Mouse (Mus musculus) gastrocnemius, adult 2 months (tissue): ENCODE data around the gene Nr3c2. TPM values are rescaled to one million over a fixed set of nuclear protein-coding genes. Genes with fewer than 3 reads are reported as not detected.

Source experiments
- DNase-seq: peaks from one replicate; pipeline ENCODE4 v3.0.0; 2022
- H3K27ac ChIP-seq: fragments of 200-600 bp; 2 replicates; pipeline ENCODE4 v1.8.1; 2022; ENCODE audit warnings: mild to moderate bottlenecking
- H3K4me3 ChIP-seq: fragments of 200-600 bp; 2 replicates; pipeline ENCODE4 v1.8.1; 2022; ENCODE audit warnings: mild to moderate bottlenecking, moderate library complexity
- CTCF ChIP-seq: fragments of 200-600 bp; IDR thresholded peaks from 2 replicates; pipeline ENCODE4 v1.8.1; 2022; ENCODE audit warnings: antibody characterized with exemption, mild to moderate bottlenecking, moderate library complexity
- intact Hi-C: fragments of 180-260 bp; cut with DNase I; formaldehyde crosslinking; loops from one replicate; pipeline ENCODE4 v1.15.1; 2025
- total RNA-seq, 2 experiments: library from RNA; stranded (reverse); gene quantifications; 2 replicates each; pipeline ENCODE4 v1.2.3; 2021

The Nr3c2 gene
- total RNA-seq, 2 experiments from 2014 or later, result 6.2 to 17.0 TPM

DNA sequence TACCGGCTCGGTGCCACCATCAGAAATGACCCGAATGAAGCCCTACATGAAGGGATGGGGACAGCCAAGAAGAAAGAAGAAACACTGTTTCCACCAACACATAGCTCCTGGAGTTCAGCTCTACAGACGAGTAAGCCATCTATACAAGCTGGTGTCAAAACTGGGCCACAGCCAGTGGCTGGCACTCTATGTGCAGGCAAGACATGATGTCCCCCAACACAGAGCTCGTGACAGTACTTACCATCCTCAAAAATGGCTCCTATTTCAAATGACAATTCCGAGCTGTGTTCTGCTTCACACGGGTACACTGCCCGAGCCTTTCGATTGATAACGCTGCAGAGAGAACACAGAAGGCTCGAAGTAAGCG lies 357.8 kb downstream of the Nr3c2 start:
- no peak for DNase-seq
- Histone ChIP-seq H3K4me3 (no peak overlapping the region), H3K27ac (no peak overlapping the region)
- no peak for TF ChIP-seq CTCF
- intact Hi-C loops, result no loop called here

DNA sequence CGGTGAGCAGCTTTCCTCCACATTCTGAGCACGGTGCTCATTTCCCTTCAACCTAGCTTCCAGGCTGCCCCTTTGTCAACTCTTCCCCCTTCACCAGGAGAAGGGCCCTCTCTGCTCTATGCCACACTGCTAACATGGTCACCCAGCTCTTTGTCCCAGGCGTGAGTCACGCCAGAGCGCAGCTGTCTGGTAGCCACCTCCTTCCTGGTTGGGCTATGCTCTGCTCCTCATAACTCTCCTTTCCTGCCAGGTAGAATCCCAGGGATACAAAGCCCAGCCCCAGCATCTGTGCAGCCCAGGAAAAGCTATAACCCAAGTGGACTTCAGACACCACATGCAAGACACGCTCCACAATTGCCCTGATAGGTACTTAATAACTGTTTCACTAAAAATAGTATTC lies 362.0 kb downstream of the Nr3c2 start:
- no peak overlapping the region for H3K27ac ChIP-seq
- no peak overlapping the region for H3K4me3 ChIP-seq
- no peak for TF ChIP-seq CTCF
- DNase-seq, result no peak
- intact Hi-C loops, result no loop called here

DNA sequence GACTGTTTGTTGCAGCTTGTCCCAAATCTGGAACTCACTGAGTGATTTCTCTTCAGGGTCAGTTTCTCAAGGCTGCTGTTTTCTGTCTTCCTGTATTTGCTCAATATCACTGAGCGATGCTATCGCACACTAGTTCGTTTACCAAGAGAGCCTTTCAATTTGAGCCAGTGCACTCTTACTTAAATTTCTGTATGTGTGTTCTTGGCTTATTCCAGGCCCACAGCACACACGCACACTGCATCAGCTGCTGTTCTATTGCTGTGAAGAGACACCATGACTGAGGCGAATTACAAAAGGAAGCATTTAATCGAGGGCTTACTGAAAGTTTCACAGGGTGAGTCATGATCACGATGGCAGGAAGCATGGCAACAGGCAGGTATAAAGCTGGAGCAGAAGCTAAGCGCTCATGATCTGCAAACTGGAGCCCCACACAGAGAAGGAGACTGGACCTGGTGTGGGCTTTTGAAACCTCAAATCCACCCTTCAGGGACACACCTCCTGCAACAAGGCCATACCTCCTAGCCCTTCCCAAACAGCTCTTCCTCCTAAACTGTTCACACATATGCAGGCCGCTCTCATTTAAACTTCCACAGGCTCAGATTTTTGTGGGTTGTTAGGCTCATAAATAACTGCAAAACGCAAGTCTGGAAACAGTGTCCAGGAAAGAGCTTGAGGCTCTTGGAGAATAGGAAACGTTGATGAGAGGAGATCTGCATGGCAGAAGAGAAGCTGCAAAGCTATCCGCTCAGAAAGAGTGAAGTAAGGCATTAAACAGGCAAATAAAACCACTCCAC lies 363.2 kb downstream of the Nr3c2 start:
- H3K27ac ChIP-seq, result no peak overlapping the region
- intact Hi-C loops, result no loop called here
- TF ChIP-seq CTCF, result no peak
- H3K4me3 ChIP-seq, result no peak overlapping the region
- no peak for DNase-seq

DNA sequence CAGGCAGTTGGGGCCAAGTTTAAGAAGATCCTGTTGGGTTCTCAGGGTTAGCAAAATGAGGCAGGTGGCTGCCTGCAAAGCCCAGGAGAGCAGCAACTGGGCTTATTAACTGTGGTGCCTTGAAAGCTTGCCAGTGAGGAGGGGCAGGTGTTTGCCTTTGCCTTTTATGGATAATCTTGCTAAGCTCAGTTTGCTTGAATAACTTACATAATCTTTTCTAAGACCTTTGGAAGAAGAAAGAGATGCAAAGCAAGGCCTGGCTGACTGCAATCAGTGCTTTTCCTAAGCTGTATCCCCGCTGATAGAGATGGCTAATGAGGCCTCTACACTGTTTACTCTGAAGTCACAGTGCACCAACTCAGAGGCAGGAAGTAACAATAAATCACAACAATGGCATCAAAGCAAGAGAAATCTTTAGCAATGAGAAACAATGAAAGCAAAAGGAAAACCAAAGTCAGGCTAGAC lies 368.7 kb downstream of the Nr3c2 start:
- Histone ChIP-seq H3K4me3 (no peak overlapping the region), H3K27ac (peak overlapping the region; percentile 66)
- no peak for TF ChIP-seq CTCF
- no peak for DNase-seq
- intact Hi-C loops, result no loop called here

DNA sequence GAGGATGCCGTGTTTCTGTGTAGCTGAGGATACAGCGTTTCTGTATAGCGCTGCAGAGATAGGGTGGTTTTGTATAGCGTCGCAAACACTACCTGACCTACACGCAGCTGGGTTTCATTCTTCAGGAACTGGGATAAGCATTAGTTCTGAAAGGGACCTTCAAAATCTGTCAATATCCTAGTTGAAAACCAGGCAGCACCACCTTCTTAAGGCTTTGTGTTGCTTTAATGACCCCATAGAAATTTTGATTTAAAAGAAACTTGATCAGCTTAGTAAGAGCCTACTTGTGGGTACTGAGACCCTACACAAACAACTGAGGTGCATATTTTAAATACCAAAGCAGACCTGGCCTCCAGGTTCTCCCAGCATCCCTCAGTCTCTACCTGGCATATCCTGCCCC lies 372.9 kb downstream of the Nr3c2 start:
- Histone ChIP-seq H3K4me3 (no peak overlapping the region), H3K27ac (no peak overlapping the region)
- no peak for DNase-seq
- intact Hi-C loops, result no loop called here
- TF ChIP-seq CTCF, result no peak

DNA sequence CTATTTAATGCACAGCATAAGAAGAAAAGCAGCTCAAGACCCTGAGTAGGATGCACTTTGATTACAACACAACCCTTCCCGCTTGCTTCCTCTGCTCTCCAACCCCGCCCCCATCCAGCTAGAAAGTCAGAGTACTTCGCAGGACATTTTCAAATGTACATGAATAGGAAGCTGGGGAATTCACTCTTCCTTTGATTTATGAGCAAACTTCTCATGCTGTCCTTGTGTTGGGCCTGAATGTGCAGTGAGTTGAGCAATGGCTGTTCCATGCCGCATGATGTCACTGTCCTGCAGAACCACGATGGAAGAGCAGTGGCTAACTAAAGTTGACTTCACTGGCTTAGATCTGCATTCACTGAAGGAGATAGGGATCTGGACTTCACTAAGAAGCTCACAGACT lies 376.3 kb downstream of the Nr3c2 start:
- peak overlapping the region; percentile 2; the same call in 1 of the 2 replicates for H3K4me3 ChIP-seq
- intact Hi-C loops, result no loop called here
- no peak overlapping the region; the same call in 1 of the 2 replicates for H3K27ac ChIP-seq
- DNase-seq, result no peak
- no peak for TF ChIP-seq CTCF

DNA sequence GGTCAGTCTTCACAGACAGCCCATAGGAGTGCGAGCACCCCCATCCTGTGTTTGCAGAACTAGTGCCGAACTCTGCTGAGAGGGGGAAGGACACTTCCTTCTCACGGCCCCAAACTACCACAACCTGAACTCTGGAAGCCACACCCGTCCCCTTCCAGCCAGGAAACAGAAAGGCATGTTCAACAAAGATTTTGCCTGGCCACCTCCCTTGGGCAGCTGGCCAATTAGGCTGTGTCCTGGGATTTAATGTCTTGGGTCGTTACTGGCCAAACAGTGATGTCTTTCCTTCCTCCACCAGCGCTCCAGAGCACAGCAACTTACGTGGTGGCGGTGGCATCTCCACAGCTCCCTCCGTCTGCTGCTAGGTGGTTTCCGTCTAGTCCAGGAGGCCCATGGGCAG lies 377.6 kb downstream of the Nr3c2 start:
- peak; percentile 67 for DNase-seq
- TF ChIP-seq CTCF, result no peak; the same call in 1 of the 2 replicates
- intact Hi-C loops, result no loop called here
- Histone ChIP-seq H3K27ac (peak overlapping the region; percentile 66), H3K4me3 (peak overlapping the region; percentile 57)

DNA sequence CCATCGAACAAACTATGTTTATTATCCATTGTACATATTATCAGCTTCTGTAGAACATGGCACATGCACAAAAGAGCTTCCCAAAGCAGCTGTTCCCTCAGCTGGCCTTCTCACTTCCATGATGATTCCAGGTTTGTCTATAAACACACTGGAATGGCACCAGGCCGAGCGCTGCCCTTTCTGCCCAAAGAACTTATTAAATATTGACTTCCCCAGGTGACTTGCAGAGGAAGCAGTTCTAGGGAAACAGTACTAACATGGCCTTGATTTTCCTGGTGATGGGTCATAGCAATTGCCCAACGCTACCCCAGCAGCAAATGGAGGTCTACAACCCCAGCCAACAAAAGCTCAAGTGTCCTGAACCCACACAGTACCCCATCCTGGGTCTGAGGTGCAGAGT lies 379.0 kb downstream of the Nr3c2 start:
- no peak overlapping the region for H3K27ac ChIP-seq
- no peak overlapping the region for H3K4me3 ChIP-seq
- DNase-seq, result no peak
- TF ChIP-seq CTCF, result no peak
- intact Hi-C loops, result no loop called here

DNA sequence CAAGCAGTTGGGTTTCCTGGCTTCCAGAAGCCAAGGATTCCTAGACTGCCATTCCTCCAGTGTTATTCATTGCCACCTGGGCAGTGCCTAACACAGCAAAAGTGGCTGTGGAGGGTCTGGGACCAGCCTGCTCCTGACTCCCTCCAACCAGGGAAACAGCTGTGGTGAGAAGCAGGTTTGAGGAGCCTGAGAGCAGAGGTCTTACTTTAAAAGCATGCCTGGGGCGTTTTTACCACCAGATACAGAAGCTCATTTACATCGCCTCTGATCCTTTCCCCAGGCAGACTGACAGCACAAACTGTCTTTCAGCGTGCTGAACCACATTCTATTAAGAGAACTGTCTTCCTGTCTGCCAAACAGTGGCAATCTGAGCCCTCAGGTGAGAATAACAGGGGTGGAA lies 380.7 kb downstream of the Nr3c2 start:
- no peak for DNase-seq
- intact Hi-C loops, result no loop called here
- no peak overlapping the region for H3K27ac ChIP-seq
- no peak overlapping the region for H3K4me3 ChIP-seq
- no peak for TF ChIP-seq CTCF

DNA sequence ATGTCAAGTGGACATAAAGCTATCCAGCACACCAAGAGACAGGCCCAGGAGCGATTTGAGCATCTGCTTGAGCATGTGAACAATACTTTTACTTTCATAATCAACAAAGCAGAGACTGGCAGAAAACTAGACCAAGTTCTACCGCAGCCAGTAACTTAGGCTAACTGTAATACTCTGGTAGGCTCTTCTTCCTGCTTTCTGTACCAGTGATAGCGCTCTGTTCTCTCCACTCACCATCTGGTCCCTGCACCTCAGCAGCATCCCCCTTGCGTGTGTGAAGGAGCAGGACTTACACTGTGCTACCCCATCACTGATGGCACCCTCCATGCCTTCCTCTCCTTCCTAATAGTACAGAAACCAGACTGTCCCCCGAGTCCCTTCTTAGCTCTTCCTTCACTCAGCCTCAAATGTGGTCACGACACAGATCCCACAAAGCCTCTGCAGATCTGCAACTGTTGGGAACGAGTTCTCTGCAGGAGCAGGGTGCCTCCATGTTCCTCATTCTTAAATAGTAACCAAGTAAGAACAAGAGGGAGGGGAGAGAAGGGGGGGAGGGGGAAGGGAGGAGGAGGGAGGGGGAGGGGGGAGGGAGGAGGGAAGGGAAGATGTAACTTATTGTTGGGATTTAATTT lies 383.5 kb downstream of the Nr3c2 start:
- intact Hi-C loops, result no loop called here
- H3K27ac ChIP-seq, result no peak overlapping the region
- H3K4me3 ChIP-seq, result no peak overlapping the region
- TF ChIP-seq CTCF, result no peak
- no peak for DNase-seq

DNA sequence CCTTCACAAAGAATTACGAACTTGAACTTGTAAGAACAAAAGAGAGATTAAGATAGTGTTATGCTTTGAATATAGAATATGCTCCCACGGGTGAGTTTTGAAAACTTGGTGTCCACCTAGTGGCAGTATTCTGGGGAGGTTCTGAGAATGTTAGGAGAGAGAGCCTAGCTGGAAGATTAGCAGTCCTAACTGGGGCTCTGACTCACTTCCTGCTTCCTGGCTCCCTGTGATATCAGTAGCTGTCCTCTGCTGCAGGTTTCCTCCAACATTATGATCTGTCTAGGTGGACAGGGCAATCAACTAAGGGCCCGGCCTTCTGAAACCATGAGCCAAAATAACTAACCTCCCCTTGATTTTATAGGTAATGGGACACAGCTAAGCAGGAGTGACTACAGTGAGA lies 385.2 kb downstream of the Nr3c2 start:
- Histone ChIP-seq H3K4me3 (no peak overlapping the region), H3K27ac (no peak overlapping the region)
- no peak for TF ChIP-seq CTCF
- intact Hi-C loops, result no loop called here
- no peak for DNase-seq

DNA sequence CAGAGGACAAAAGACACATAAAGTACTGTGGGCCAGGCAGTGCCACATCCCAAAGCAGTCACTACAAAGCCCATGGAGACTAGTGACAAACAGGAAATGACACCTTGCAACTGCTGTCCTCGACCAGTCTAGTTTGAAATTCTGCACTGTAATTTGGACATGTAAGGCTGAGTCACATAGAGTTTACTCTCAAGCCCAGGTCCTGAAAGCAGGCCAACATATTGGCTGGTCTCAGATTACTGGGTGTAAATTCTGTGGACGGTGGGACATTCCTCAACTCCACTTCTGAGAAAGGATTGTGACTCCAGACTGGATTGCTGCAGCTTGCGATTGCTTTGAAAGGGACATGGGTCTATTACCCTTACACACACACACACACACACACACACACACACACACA lies 388.8 kb downstream of the Nr3c2 start:
- DNase-seq, result no peak
- no peak overlapping the region for H3K27ac ChIP-seq
- no peak overlapping the region for H3K4me3 ChIP-seq
- intact Hi-C loops, result no loop called here
- TF ChIP-seq CTCF, result no peak

DNA sequence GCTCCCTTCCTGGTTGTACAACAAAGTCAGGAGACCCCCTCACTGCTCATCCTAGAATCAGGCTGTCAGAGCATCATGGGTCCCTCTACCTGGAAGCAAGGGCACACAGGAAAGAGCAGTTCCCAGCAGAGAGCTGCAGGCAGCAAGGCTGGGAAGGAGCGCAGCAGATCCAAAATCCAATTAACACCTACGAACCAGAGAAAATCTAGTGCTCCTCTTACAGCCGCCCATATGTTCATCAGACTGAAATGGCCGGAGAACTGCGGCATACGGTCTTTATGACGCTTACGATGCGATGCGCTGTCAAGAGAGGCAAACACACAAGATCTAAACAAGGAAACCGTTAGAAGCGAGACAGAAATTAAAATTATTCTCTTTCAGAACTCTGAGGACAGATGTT lies 389.2 kb downstream of the Nr3c2 start:
- intact Hi-C loops, result no loop called here
- DNase-seq, result no peak
- no peak overlapping the region for H3K27ac ChIP-seq
- H3K4me3 ChIP-seq, result no peak overlapping the region
- no peak for TF ChIP-seq CTCF

DNA sequence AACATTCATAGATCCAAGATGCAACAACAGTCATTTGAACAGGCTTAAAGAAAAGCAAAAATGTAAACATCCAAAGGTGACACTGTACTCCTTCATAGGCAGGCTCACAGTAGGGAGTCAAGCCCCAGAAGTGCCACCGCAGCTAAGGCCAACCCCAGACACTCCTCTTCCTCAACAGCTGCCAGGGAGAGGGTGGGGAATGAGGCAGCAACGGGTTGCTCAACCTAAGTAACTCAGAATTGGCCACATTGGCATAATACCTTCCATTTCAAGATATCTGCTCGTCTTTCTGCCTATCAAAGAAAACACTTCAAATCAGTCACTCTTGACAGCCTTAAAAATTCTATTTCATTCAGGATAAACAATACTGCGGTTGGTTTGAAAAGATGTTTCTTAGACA lies 392.9 kb downstream of the Nr3c2 start:
- Histone ChIP-seq H3K27ac (no peak overlapping the region), H3K4me3 (no peak overlapping the region)
- intact Hi-C loops, result no loop called here
- no peak for TF ChIP-seq CTCF
- no peak for DNase-seq
